Mouse (Mus musculus) forebrain, postnatal 0 days (tissue): ENCODE measurements around the gene Slc38a4. TPM values are rescaled to one million over a fixed set of nuclear protein-coding genes. Genes with fewer than 3 reads are reported as not detected.

Experiments
- ATAC-seq: fragments of 200-750 bp; cut with Nextera tagmentation; 2 replicates; pipeline ENCODE4 v1.8.0; 2017; ENCODE audit warnings: mild to moderate bottlenecking, moderate library complexity
- DNase-seq: peaks from one replicate; pipeline ENCODE4 v3.0.0-alpha.2; 2015
- H3K27ac ChIP-seq: fragments of 300-500 bp; sonication (generic); 2 replicates; pipeline ENCODE4 v1.5.1; 2014; ENCODE audit warnings: low read depth, mild to moderate bottlenecking, antibody characterized with exemption, low read length, moderate library complexity, mixed read lengths
- H3K27me3 ChIP-seq: fragments of 300-500 bp; sonication (generic); 2 replicates; pipeline ENCODE4 v1.6.1; 2014; ENCODE audit warnings: mild to moderate bottlenecking, low read length, mixed read lengths; ENCODE audit not compliant: insufficient read depth
- H3K36me3 ChIP-seq: fragments of 300-500 bp; sonication (generic); 2 replicates; pipeline ENCODE4 v1.6.1; 2014; ENCODE audit warnings: mild to moderate bottlenecking, moderate library complexity; ENCODE audit not compliant: insufficient read depth
- H3K4me1 ChIP-seq: fragments of 300-500 bp; sonication (generic); 2 replicates; pipeline ENCODE4 v1.6.1; 2014; ENCODE audit warnings: antibody characterized with exemption; ENCODE audit not compliant: insufficient read depth
- H3K4me2 ChIP-seq: fragments of 300-500 bp; sonication (generic); 2 replicates; pipeline ENCODE4 v1.6.1; 2014; ENCODE audit warnings: low read depth, mild to moderate bottlenecking, moderate library complexity
- H3K4me3 ChIP-seq: fragments of 300-500 bp; sonication (generic); 2 replicates; pipeline ENCODE4 v1.5.1; 2014; ENCODE audit warnings: low read depth, low read length, mixed read lengths
- H3K9ac ChIP-seq: fragments of 300-500 bp; sonication (generic); 2 replicates; pipeline ENCODE4 v1.6.1; 2014; ENCODE audit warnings: mild to moderate bottlenecking
- H3K9me3 ChIP-seq: fragments of 300-500 bp; sonication (generic); 2 replicates; pipeline ENCODE4 v1.6.1; 2016; ENCODE audit warnings: low read length
- CTCF ChIP-seq: sonication (generic); IDR thresholded peaks from 2 replicates; pipeline ENCODE4 v1.5.1; 2016; ENCODE audit warnings: antibody characterized with exemption, control low read depth, low read depth
- WGBS: fragments of 180-500 bp; shearing (Covaris S2); extraction: QIAGEN DNeasy Blood & Tissue Kit; methylation state at CpG from one replicate; pipeline ENCODE4 v1.1.7; 2014; 5-methylcytosine and 5-hydroxymethylcytosine counted together
- polyA plus RNA-seq: library from polyadenylated mRNA; unstranded; fragments of >200 nt; fragmentation: Nextera tagmentation; extraction: Ambion mirVana; gene quantifications from 2 replicates; pipeline ENCODE4 v1.2.1, GENCODE M21; 2015
- total RNA-seq: library from RNA; depleted of rRNA; stranded (reverse); fragments of >200 nt; gene quantifications from 2 replicates; pipeline ENCODE4 v1.2.3, GENCODE M21; 2014

Slc38a4 gene
- total and polyA plus RNA-seq, 2 experiments from 2014 or later = 2.8 to 4.4 TPM

- Histone ChIP-seq H3K27me3 (no peaks in the 10 kb centered on the region), H3K4me3 (peak overlapping the region; percentile 14; the same call in 1 of the 2 replicates), H3K27ac (no peak overlapping the region), H3K4me1 (no peaks in the 10 kb centered on the region), H3K9ac (no peak overlapping the region), H3K9me3 (no peaks in the 10 kb centered on the region), H3K4me2 (peak overlapping the region; percentile 31), H3K36me3 (no peaks in the 10 kb centered on the region)
- ATAC-seq (no peak), DNase-seq (no peak)
- 69% methylated on average over 6 of the region's 6 CpGs for WGBS
- TF ChIP-seq CTCF = no peak
These were observed 52.6 kb downstream of the Slc38a4 start for GRCm38 (mm10) chr15:97003186-97003585.

- Histone ChIP-seq H3K27ac (no peak overlapping the region), H3K27me3 (no peaks in the 10 kb centered on the region), H3K4me1 (no peaks in the 10 kb centered on the region), H3K4me2 (peak overlapping the region; percentile 31), H3K9me3 (no peaks in the 10 kb centered on the region), H3K36me3 (no peaks in the 10 kb centered on the region), H3K9ac (no peak overlapping the region), H3K4me3 (peak overlapping the region; percentile 14; the same call in 1 of the 2 replicates)
- ATAC-seq (no peak), DNase-seq (peak; percentile 31)
- no peak for TF ChIP-seq CTCF
- 68% methylated on average over 12 of the region's 12 CpGs for whole genome bisulfite sequencing
These were observed 53.0 kb downstream of the Slc38a4 start for GRCm38 (mm10) chr15:97002752-97003151.

- H3K27ac ChIP-seq = no peak overlapping the region
- DNase-seq (no peak), ATAC-seq (no peak)
These were observed 53.9 kb downstream of the Slc38a4 start for GRCm38 (mm10) chr15:97001886-97002285.

GRCm38 (mm10) chr15:97001416-97001815, 54.3 kb downstream of the Slc38a4 start:
- Histone ChIP-seq H3K4me1 (no peaks in the 10 kb centered on the region), H3K36me3 (no peaks in the 10 kb centered on the region), H3K4me2 (no peak overlapping the region), H3K27me3 (no peaks in the 10 kb centered on the region), H3K27ac (no peak overlapping the region), H3K9ac (no peak overlapping the region), H3K9me3 (no peaks in the 10 kb centered on the region), H3K4me3 (no peak overlapping the region)
- ATAC-seq (no peak), DNase-seq (no peak)
- no peak for TF ChIP-seq CTCF
- WGBS = 63% methylated on average over 12 of the region's 12 CpGs

More at GRCm38 (mm10) chr15:97001886-97002285, 53.9 kb downstream of the Slc38a4 start:
- H3K4me1 ChIP-seq = no peaks in the 10 kb centered on the region
- H3K9me3 ChIP-seq = no peaks in the 10 kb centered on the region
- 72% methylated on average over 7 of the region's 7 CpGs for WGBS
- no peak overlapping the region for H3K4me2 ChIP-seq
- H3K27me3 ChIP-seq = no peaks in the 10 kb centered on the region
- no peaks in the 10 kb centered on the region for H3K36me3 ChIP-seq
- H3K4me3 ChIP-seq = no peak overlapping the region
- no peak overlapping the region for H3K9ac ChIP-seq
- TF ChIP-seq CTCF = no peak

GRCm38 (mm10) chr15:97000319-97001251, 55.2 kb downstream of the Slc38a4 start:
- WGBS = 67% methylated on average over 17 of the region's 17 CpGs
- ATAC-seq (no peak), DNase-seq (no peak)
- H3K27me3 ChIP-seq = no peaks in the 10 kb centered on the region
- H3K9me3 ChIP-seq = no peaks in the 10 kb centered on the region
- no peak overlapping the region for H3K27ac ChIP-seq
- no peak overlapping the region for H3K9ac ChIP-seq
- no peaks in the 10 kb centered on the region for H3K36me3 ChIP-seq
- H3K4me3 ChIP-seq = no peak overlapping the region
- H3K4me1 ChIP-seq = no peaks in the 10 kb centered on the region
- no peak for TF ChIP-seq CTCF
- no peak overlapping the region for H3K4me2 ChIP-seq

- no peaks in the 10 kb centered on the region for H3K9me3 ChIP-seq
- WGBS = 70% methylated on average over 12 of the region's 12 CpGs
These were observed 56.4 kb downstream of the Slc38a4 start for GRCm38 (mm10) chr15:96999401-96999800.

GRCm38 (mm10) chr15:96985618-96986017, 70.1 kb downstream of the Slc38a4 start:
- no peak overlapping the region for H3K4me3 ChIP-seq
- 0 out of 2 replicates have a peak, but pooled peaks have one; percentile 18 for ATAC-seq
- no peaks in the 10 kb centered on the region for H3K4me1 ChIP-seq
- H3K9ac ChIP-seq = no peak overlapping the region
- no peak overlapping the region for H3K4me2 ChIP-seq
- 35% methylated on average over 8 of the region's 8 CpGs for WGBS
- no peaks in the 10 kb centered on the region for H3K27me3 ChIP-seq
- no peak for DNase-seq
- no peak overlapping the region for H3K27ac ChIP-seq
- TF ChIP-seq CTCF = no peak
- H3K9me3 ChIP-seq = no peaks in the 10 kb centered on the region
- no peaks in the 10 kb centered on the region for H3K36me3 ChIP-seq

More at GRCm38 (mm10) chr15:96999401-96999800, 56.4 kb downstream of the Slc38a4 start:
- DNase-seq (peak; percentile 44), ATAC-seq (no peak)
- Histone ChIP-seq H3K36me3 (no peaks in the 10 kb centered on the region), H3K27me3 (no peaks in the 10 kb centered on the region), H3K4me3 (no peak overlapping the region), H3K4me1 (no peaks in the 10 kb centered on the region), H3K4me2 (no peak overlapping the region), H3K27ac (no peak overlapping the region), H3K9ac (no peak overlapping the region)
- no peak for TF ChIP-seq CTCF
